Mouse (Mus musculus) intestine, embryonic 16.5 days (tissue): ENCODE measurements around the gene Pip4k2c. TPM values are rescaled to one million over a fixed set of nuclear protein-coding genes. Genes with fewer than 3 reads are reported as not detected.
"Not testable (repeated sequence)": the region's sequence is repeated elsewhere in the genome, so short reads cannot be mapped to it uniquely, and the experiment has no call there.

Experiments used
- ATAC-seq: fragments of 200-750 bp; cut with Nextera tagmentation; 2 replicates; pipeline ENCODE4 v1.8.0; 2017; ENCODE audit warnings: moderate TSS enrichment, moderate library complexity
- H3K27ac ChIP-seq: fragments of 300-500 bp; sonication (generic); 2 replicates; pipeline ENCODE4 v1.5.1; 2014; ENCODE audit warnings: mild to moderate bottlenecking, low read length
- H3K27me3 ChIP-seq: fragments of 300-500 bp; sonication (generic); replicated peaks from 2 replicates; pipeline ENCODE4 v1.6.1; 2014; ENCODE audit warnings: low read length, control low read depth, mixed read lengths; ENCODE audit not compliant: control insufficient read depth, insufficient read depth
- H3K36me3 ChIP-seq: fragments of 300-500 bp; sonication (generic); 2 replicates; pipeline ENCODE4 v1.6.1; 2014; ENCODE audit warnings: low read length, control low read depth; ENCODE audit not compliant: control insufficient read depth, insufficient read depth
- H3K4me1 ChIP-seq: fragments of 300-500 bp; sonication (generic); 2 replicates; pipeline ENCODE4 v1.6.1; 2014; ENCODE audit warnings: low read length, control low read depth, mixed read lengths; ENCODE audit not compliant: control insufficient read depth, insufficient read depth
- H3K4me2 ChIP-seq: fragments of 300-500 bp; sonication (generic); 2 replicates; pipeline ENCODE4 v1.6.1; 2014; ENCODE audit warnings: low read depth, low read length, control low read depth
- H3K4me3 ChIP-seq: fragments of 300-500 bp; sonication (generic); 2 replicates; pipeline ENCODE4 v1.5.1; 2014; ENCODE audit warnings: mild to moderate bottlenecking, low read length
- H3K9ac ChIP-seq: fragments of 300-500 bp; sonication (generic); 2 replicates; pipeline ENCODE4 v1.6.1; 2014; ENCODE audit warnings: low read depth, low read length
- H3K9me3 ChIP-seq: fragments of 300-500 bp; sonication (generic); 2 replicates; pipeline ENCODE4 v1.6.1; 2016; ENCODE audit warnings: low read length, control low read depth; ENCODE audit not compliant: control insufficient read depth
- WGBS: fragments of 180-500 bp; shearing (Covaris S2); extraction: QIAGEN DNeasy Blood & Tissue Kit; methylation state at CpG from one replicate; pipeline ENCODE4 v1.1.7; 2014; 5-methylcytosine and 5-hydroxymethylcytosine counted together
- polyA plus RNA-seq: library from polyadenylated mRNA; unstranded; fragments of >200 nt; fragmentation: Nextera tagmentation; extraction: Ambion mirVana; gene quantifications from 2 replicates; pipeline ENCODE4 v1.2.1, GENCODE M21; 2015

The Pip4k2c gene
- polyA plus RNA-seq, 1 experiment from 2014 or later: 40.3 TPM

DNA sequence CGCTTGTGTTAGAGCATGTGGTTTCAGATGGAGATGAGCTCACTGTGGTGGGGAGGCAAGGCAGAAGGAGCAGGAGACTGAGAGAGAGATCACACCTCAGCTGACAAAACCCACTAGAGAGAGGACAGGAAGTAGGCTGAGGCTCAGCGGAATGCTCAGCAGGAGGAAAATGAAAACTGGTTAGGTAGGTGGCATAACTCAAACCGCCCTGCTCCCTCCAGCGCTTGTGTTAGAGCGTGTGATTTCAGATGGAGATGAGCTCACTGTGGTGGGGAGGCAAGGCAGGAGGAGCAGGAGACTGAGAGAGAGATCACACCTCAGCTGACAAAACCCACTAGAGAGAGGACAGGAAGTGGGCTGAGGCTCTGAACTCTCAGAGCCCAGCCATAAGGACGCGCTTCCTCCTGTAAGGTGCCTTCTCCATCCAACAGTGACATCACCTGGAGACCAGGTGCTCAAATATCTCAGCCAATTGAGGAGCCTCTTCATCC, 48.6 kb downstream of the Pip4k2c start:
- H3K36me3 ChIP-seq, H3K9me3 ChIP-seq, H3K9ac ChIP-seq, H3K4me2 ChIP-seq, H3K27me3 ChIP-seq, H3K4me1 ChIP-seq, H3K4me3 ChIP-seq, ATAC-seq, H3K27ac ChIP-seq: not testable (repeated sequence)
- WGBS: 42% methylated on average over 7 of the region's 7 CpGs

DNA sequence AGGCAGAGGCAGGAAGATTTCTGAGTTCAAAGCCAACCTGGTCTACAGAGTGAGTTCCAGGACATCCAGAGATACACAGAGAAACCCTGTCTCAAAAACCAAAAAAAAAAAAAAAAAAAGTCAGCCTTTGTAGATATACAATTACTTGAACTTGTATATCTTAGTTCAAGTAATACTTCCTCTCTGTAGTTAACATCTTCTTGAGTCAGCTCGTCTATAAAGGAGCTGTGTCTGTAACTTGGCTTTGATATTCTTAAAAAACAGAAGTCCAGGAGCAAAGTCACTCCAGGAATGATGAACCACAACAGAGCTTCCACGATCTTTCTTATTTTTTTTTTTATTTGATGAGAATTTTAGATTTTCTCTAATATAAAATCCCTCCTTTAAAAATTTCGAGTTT, 50.7 kb downstream of the Pip4k2c start:
- H3K27me3 ChIP-seq: no peaks in the 10 kb centered on the region
- 71% methylated on average over 3 of the region's 3 CpGs for WGBS
- H3K4me2 ChIP-seq: no peak overlapping the region
- no peaks in the 10 kb centered on the region for H3K36me3 ChIP-seq
- no peak for ATAC-seq
- no peak overlapping the region for H3K9ac ChIP-seq
- no peak overlapping the region for H3K27ac ChIP-seq
- H3K4me3 ChIP-seq: no peak overlapping the region
- peaks cover 12% of the 10 kb centered on the region; the same call in 1 of the 2 replicates for H3K4me1 ChIP-seq
- no peaks in the 10 kb centered on the region for H3K9me3 ChIP-seq

DNA sequence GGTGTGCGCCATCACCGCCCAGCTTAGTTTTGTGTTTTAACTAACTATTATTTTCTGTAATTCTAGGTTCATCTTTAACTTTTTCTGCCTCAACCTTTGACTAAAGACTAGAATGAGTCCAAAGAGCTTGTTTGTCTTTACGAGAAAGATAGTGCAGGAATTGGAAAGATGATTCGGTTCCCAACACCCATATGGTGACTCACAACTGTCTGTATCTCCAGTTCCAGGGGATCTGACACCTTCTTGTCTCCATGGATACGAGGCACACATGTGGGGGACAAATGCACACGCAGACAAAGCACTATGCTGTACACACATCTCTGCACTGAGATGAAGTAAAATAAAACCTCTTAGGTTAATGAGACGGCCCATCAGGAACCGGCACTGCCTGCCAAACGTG, 51.3 kb downstream of the Pip4k2c start:
- Histone ChIP-seq H3K27me3 (no peaks in the 10 kb centered on the region), H3K9ac (no peak overlapping the region), H3K4me2 (no peak overlapping the region), H3K4me3 (no peak overlapping the region), H3K36me3 (no peaks in the 10 kb centered on the region), H3K4me1 (peaks cover 14% of the 10 kb centered on the region; the same call in 1 of the 2 replicates), H3K27ac (no peak overlapping the region), H3K9me3 (no peaks in the 10 kb centered on the region)
- no peak for ATAC-seq
- WGBS: 77% methylated on average over 9 of the region's 9 CpGs

DNA sequence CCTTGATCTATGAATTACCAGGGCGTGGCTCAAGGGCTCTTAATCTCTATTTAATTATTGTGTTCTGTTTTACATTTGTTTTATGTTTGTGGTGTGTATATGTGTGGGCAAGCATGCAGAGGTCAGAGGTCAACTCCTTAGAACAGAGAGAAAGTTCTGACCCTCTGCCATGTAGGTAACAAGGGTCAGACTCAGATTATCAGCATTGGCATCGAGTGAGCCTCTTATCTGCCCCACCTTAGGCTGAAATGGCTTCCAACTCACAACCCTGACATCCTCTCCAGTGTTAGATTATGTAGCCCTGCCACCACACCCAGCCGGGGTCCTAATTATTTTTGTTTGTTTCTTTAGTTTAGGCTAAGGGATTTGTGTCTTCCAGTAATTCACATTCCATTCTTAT, 52.9 kb downstream of the Pip4k2c start:
- ATAC-seq: peak; percentile 24; the same call in 1 of the 2 replicates
- Histone ChIP-seq H3K4me2 (no peak overlapping the region), H3K9ac (no peak overlapping the region), H3K9me3 (no peaks in the 10 kb centered on the region), H3K36me3 (no peaks in the 10 kb centered on the region), H3K4me1 (peaks cover 14% of the 10 kb centered on the region), H3K4me3 (no peak overlapping the region), H3K27me3 (no peaks in the 10 kb centered on the region), H3K27ac (no peak overlapping the region)
- WGBS: 58% methylated on average over 3 of the region's 3 CpGs

DNA sequence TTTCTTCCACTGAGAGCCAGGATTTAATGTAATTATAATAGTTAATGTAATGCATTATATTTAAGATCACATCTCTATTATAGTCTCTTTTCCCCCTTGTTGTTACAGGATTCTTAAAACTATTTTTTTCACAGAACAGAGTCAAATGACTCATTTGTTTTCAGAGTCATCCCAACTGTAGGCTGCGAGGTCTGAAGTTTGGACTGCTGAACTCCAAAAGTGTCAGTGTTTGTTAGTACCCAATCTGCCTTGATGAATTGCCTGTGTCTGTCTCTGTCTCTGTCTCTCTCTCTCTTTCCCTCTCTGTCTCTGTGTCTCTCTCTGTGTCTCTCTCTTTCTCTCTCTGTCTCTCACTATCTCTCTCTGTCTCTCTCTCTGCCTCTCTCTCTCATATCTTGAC, 54.9 kb downstream of the Pip4k2c start:
- Histone ChIP-seq H3K9me3 (no peaks in the 10 kb centered on the region), H3K27ac (peak overlapping the region; percentile 3; the same call in 1 of the 2 replicates), H3K9ac (no peak overlapping the region), H3K4me1 (peaks cover 10% of the 10 kb centered on the region), H3K36me3 (no peaks in the 10 kb centered on the region), H3K4me2 (no peak overlapping the region), H3K27me3 (no peaks in the 10 kb centered on the region), H3K4me3 (no peak overlapping the region)
- no peak for ATAC-seq
- 47% methylated on average over 1 of the region's 1 CpGs for WGBS

DNA sequence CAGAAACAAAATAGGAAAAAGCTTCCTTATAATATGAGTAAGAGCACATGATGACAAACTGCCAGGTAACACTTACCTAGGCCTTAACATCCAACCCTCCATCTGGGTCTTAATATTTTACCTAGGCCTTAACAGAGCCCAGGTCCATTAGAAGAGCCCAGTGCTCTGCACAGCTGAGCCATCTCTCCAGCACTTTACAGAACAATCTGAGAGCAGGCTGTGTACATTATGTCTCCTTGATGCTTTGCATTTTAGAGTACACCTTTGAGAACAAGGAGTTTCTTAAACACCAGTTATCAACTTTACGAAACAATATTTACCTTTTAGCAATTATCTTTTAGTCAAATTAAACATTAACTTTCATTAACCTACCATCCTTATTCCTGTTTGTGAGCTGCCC, 55.3 kb downstream of the Pip4k2c start:
- ATAC-seq: peak; percentile 52
- WGBS: 66% methylated on average over 1 of the region's 1 CpGs
- no peaks in the 10 kb centered on the region for H3K36me3 ChIP-seq

DNA sequence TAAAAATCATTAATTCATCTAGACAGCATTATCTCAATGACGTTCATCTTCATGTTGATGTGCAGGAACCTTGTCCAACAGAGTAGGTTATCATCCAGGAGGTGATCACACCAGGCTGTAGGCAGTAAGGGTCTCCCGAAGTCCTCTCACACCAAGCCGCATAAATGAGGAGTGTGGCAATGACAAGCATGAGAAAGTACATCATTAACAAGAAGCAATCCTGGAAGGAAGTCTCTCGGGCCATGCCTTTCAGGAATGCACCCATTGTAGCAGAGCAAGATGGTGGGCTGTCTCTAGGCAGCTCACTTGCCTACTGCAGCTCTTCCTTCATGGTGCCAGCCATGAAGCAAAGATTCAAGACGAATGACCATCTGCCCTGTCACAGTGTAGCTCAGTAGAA, 56.7 kb downstream of the Pip4k2c start:
- H3K27ac ChIP-seq: no peak overlapping the region
- H3K4me2 ChIP-seq: no peak overlapping the region
- 80% methylated on average over 5 of the region's 5 CpGs for WGBS

More for the DNA sequence above, 55.3 kb downstream of the Pip4k2c start:
- Histone ChIP-seq H3K27me3 (no peaks in the 10 kb centered on the region), H3K4me1 (peaks cover 10% of the 10 kb centered on the region), H3K4me3 (no peak overlapping the region), H3K9me3 (no peaks in the 10 kb centered on the region), H3K9ac (no peak overlapping the region), H3K4me2 (no peak overlapping the region), H3K27ac (peak overlapping the region; percentile 76)

DNA sequence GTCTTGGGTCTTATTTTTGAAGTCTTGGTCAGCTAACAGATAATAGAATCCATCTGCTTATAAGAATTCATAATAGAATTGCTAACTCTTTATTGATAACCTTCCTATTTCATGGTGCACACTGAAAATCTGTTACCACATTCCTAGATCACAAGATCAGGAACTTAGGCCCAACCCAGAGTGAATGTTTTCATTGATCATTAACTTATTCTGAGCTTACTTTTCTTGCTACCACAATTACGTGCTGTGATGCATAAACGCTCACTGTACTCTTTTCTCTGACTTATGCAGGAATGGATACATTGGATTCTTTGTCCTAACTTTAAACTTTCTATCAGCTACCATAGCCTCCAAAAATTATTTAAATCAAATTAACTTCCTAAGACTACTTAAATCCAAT, 57.1 kb downstream of the Pip4k2c start:
- Histone ChIP-seq H3K4me3 (no peak overlapping the region), H3K4me2 (no peak overlapping the region), H3K9ac (no peak overlapping the region), H3K36me3 (no peaks in the 10 kb centered on the region), H3K27me3 (no peaks in the 10 kb centered on the region), H3K4me1 (peaks cover 13% of the 10 kb centered on the region), H3K9me3 (no peaks in the 10 kb centered on the region), H3K27ac (no peak overlapping the region)
- ATAC-seq: peak; percentile 40
- WGBS: 69% methylated on average over 2 of the region's 2 CpGs

More for the DNA sequence above, 56.7 kb downstream of the Pip4k2c start:
- Histone ChIP-seq H3K27me3 (no peaks in the 10 kb centered on the region), H3K9ac (no peak overlapping the region), H3K9me3 (no peaks in the 10 kb centered on the region), H3K4me1 (peaks cover 13% of the 10 kb centered on the region), H3K4me3 (no peak overlapping the region), H3K36me3 (no peaks in the 10 kb centered on the region)
- ATAC-seq: 0 out of 2 replicates have a peak, but pooled peaks have one; percentile 10

DNA sequence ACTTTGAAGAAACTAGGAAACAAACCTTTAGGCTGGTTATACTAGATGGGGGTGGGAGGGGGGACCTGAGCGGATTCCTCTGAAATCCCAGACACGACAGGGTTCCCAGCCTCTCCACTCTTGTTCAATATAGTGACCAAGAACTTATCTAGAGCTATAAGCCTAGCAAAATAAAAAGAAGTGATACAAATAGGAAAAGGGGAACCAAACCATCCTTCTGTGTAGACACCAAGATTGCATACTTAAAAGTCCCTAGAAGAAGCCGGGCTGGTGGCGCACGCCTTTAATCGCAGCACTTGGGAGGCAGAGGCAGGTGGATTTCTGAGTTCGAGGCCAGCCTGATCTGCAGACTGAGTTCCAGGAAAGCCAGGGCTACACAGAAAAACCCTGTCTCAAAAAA, 58.1 kb downstream of the Pip4k2c start:
- ATAC-seq: no peak
- no peaks in the 10 kb centered on the region for H3K36me3 ChIP-seq
- H3K27ac ChIP-seq: no peak overlapping the region
- no peaks in the 10 kb centered on the region for H3K27me3 ChIP-seq
- H3K4me1 ChIP-seq: peaks cover 13% of the 10 kb centered on the region
- H3K4me3 ChIP-seq: no peak overlapping the region
- H3K9ac ChIP-seq: no peak overlapping the region
- H3K9me3 ChIP-seq: no peaks in the 10 kb centered on the region
- H3K4me2 ChIP-seq: no peak overlapping the region
- WGBS: 92% methylated on average over 7 of the region's 7 CpGs

DNA sequence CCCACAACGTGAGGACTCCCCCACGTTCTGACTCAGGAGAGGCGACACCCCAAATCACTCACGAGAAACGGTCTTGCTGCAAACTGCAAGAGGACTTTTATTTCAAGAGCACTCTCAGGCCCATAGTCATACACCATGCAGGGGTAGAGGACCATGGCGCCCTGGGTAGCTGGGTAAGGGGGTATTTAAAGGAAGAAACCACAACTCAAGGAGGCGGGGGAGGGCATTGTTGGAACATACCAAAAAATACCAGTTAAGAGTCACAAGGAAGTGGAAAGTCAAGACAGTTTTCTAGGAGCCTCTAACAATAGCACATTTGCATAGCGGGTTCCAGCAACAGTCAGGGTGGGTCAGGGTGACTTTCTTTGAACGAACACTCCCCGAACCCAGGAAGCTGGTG, 58.8 kb downstream of the Pip4k2c start:
- not testable (repeated sequence) for H3K9ac ChIP-seq, H3K9me3 ChIP-seq, ATAC-seq, H3K27ac ChIP-seq, H3K4me2 ChIP-seq, H3K4me3 ChIP-seq, H3K27me3 ChIP-seq, H3K36me3 ChIP-seq
- 78% methylated on average over 10 of the region's 10 CpGs for WGBS
- peaks cover 11% of the 10 kb centered on the region for H3K4me1 ChIP-seq
